ENCODE assay signal across 12 mouse cellular contexts in genomic region chr1:160597369-160597768, GRCm38 (mm10).
"Had no signal": no experiment of that assay in that cellular context is flagged by ENCODE, and none has a peak within 500 bp of the region (broad histone marks: within the 10 kb centered on the region; RNA-seq: fewer than 3 reads in every experiment).

No protein-coding gene starts in this region.

- H3K27ac ChIP-seq: intestine, embryonic 15.5 days; kidney, embryonic 15.5 days; limb, embryonic 12.5 days; limb, embryonic 15.5 days; macrophage; stomach, postnatal 0 days had no signal

- H3K9me3 ChIP-seq: intestine, embryonic 15.5 days; kidney, embryonic 15.5 days; limb, embryonic 12.5 days; limb, embryonic 15.5 days had no signal

- H3K9ac ChIP-seq: intestine, embryonic 15.5 days; kidney, embryonic 15.5 days; limb, embryonic 12.5 days; limb, embryonic 15.5 days had no signal

- H3K4me3 ChIP-seq: intestine, embryonic 15.5 days; kidney, embryonic 15.5 days; limb, embryonic 12.5 days; limb, embryonic 15.5 days had no signal

- H3K4me2 ChIP-seq: intestine, embryonic 15.5 days; kidney, embryonic 15.5 days; limb, embryonic 12.5 days; limb, embryonic 15.5 days had no signal

- H3K4me1 ChIP-seq: intestine, embryonic 15.5 days; kidney, embryonic 15.5 days; limb, embryonic 15.5 days had no signal

- H3K27me3 ChIP-seq: intestine, embryonic 15.5 days; kidney, embryonic 15.5 days; limb, embryonic 12.5 days; limb, embryonic 15.5 days had no signal

- ATAC-seq: intestine, embryonic 15.5 days had no signal

- DNase-seq: kidney, adult 11 months; kidney, postnatal 4 days; left cerebral cortex, postnatal 4 days; lung, adult 2 months; midbrain, embryonic 14.5 days; thymus, postnatal 25 days had no signal

- H3K36me3 ChIP-seq: intestine, embryonic 15.5 days; kidney, embryonic 15.5 days; limb, embryonic 12.5 days; limb, embryonic 15.5 days had no signal
